Mouse (Mus musculus) lung, adult 2 months (tissue): ENCODE measurements around the gene Ucp3.

Experiments
- CTCF ChIP-seq: fragments of 200-500 bp; IDR thresholded peaks from 2 replicates; pipeline ENCODE4 v1.5.1; 2011; ENCODE audit warnings: mild to moderate bottlenecking, low read length, control low read depth; ENCODE audit not compliant: insufficient read depth
- POLR2A ChIP-seq: fragments of 200-500 bp; IDR thresholded peaks from 2 replicates; pipeline ENCODE4 v1.6.1; 2011; ENCODE audit warnings: low read depth, mild to moderate bottlenecking, control low read depth, low read length, borderline replicate concordance; ENCODE audit errors: extremely low read depth

GRCm38 (mm10) chr7:100501844-100502373 lies 29.1 kb downstream of the Ucp3 start:
- no peak for TF ChIP-seq POLR2A
- TF ChIP-seq CTCF, result no peak
